Mouse (Mus musculus): ENCODE results near the gene Tas2r143. TPM values are rescaled to one million over a fixed set of nuclear protein-coding genes. Genes with fewer than 3 reads are reported as not detected.
A peak's percentile ranks its signal among the peaks of the same experiment; 100 is the strongest.

The Tas2r143 gene
- polyA plus RNA-seq, 1 experiment from 2014 or later, result not detected

DNA sequence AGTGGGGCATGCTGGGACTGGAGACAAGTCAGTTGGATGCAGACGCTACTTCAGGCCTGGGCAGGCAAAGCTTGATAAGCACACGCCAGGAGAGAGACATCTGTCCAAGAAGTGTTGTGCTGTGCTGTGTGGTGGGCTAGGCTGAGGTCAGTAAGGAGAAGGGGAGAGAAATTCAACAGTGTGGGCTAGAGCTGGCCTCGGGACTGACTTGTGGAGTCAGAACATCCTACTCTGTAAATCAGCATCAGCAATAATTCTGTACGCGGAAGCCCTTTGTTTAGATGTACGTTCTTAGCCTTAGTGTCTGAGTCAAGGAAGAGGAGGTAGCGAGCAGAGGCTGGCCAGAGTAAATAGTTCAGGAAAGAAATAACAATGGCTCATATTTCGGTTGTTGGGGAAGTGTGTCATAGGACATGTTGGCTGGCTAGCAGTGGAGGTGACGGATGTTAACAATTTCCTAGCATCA lies 18.1 kb upstream of the Tas2r143 start:
- no peak overlapping the region for H3K4me3 ChIP-seq (ENCODE audit: low read length)
- H3K4me1 ChIP-seq (ENCODE audit: control insufficient read depth, insufficient read depth, low read length), result peaks cover 16% of the 10 kb centered on the region
- peak overlapping the region; percentile 86 for H3K27ac ChIP-seq (ENCODE audit: low read length)
- no peaks in the 10 kb centered on the region for H3K27me3 ChIP-seq (ENCODE audit: control insufficient read depth, insufficient read depth, low read length)
- no peaks in the 10 kb centered on the region for H3K36me3 ChIP-seq (ENCODE audit: control insufficient read depth, insufficient read depth)
- WGBS, result 40% methylated on average over 9 of the region's 9 CpGs
- peak overlapping the region; percentile 41 for H3K9ac ChIP-seq (ENCODE audit: low read length)
- no peaks in the 10 kb centered on the region for H3K9me3 ChIP-seq (replicated peaks; ENCODE audit: control insufficient read depth, low read length)
- ATAC-seq (replicated peaks; ENCODE audit: extremely low read depth, insufficient read depth, low FRiP score), result peak; percentile 60
- peak overlapping the region; percentile 10; the same call in 1 of the 2 replicates for H3K4me2 ChIP-seq (ENCODE audit: low read depth, low read length)

DNA sequence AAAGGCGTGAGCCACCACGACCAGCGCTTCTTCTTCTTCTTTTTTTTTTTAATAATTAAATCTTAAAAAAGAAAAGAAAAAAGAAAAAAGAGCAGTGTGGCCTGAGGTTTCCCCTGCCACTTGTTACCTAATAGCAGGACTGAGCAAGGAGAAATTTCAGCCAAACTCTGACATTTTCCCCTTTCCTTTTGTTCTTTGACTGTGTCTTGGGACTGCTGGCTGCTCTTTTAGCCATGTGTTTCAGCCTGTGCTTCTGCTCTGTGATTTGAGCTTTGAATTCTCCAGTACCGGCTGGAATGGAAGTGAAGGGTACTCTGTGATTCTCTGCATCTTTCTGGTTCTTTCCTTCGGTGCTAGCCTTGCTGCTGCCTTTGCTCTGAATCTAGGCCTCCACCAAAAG lies 16.7 kb upstream of the Tas2r143 start:
- no peak overlapping the region for H3K4me2 ChIP-seq (ENCODE audit: low read depth, low read length)
- peaks cover 16% of the 10 kb centered on the region for H3K4me1 ChIP-seq (ENCODE audit: control insufficient read depth, insufficient read depth, low read length)
- no peaks in the 10 kb centered on the region for H3K9me3 ChIP-seq (replicated peaks; ENCODE audit: control insufficient read depth, low read length)
- no peaks in the 10 kb centered on the region for H3K36me3 ChIP-seq (ENCODE audit: control insufficient read depth, insufficient read depth)
- H3K27me3 ChIP-seq (ENCODE audit: control insufficient read depth, insufficient read depth, low read length), result no peaks in the 10 kb centered on the region
- H3K27ac ChIP-seq (ENCODE audit: low read length), result no peak overlapping the region
- 96% methylated on average over 5 of the region's 5 CpGs for WGBS
- no peak for ATAC-seq (replicated peaks; ENCODE audit: extremely low read depth, insufficient read depth, low FRiP score)
- H3K9ac ChIP-seq (ENCODE audit: low read length), result no peak overlapping the region
- H3K4me3 ChIP-seq (ENCODE audit: low read length), result no peak overlapping the region

DNA sequence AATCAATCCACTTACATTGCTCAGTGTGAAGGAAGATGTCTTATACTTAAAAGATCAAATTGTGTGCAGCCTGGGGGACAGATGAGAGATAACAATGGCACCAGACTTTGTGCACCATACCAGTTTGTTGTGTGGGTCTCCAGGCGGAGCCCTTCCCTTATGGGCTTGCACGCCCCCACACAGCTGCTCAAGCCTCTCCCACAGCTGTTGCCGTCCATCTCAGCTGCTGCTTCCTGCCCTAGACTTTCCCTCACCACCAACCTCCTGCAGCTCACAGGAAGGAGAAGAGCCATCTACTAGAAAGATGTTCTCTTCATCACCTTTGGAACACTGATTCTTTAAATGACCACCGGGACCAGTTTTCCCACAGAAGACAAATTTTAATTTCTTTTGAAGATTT lies 14.4 kb upstream of the Tas2r143 start:
- no peak; the same call in 1 of the 2 replicates for ATAC-seq (replicated peaks; ENCODE audit: extremely low read depth, insufficient read depth, low FRiP score)
- Histone ChIP-seq H3K4me1 (ENCODE audit: control insufficient read depth, insufficient read depth, low read length) (peaks cover 16% of the 10 kb centered on the region), H3K27ac (ENCODE audit: low read length) (no peak overlapping the region), H3K27me3 (ENCODE audit: control insufficient read depth, insufficient read depth, low read length) (no peaks in the 10 kb centered on the region), H3K9ac (ENCODE audit: low read length) (no peak overlapping the region), H3K36me3 (ENCODE audit: control insufficient read depth, insufficient read depth) (no peaks in the 10 kb centered on the region), H3K4me3 (ENCODE audit: low read length) (no peak overlapping the region), H3K9me3 (replicated peaks; ENCODE audit: control insufficient read depth, low read length) (no peaks in the 10 kb centered on the region), H3K4me2 (ENCODE audit: low read depth, low read length) (no peak overlapping the region)
- 69% methylated on average over 4 of the region's 4 CpGs for WGBS

DNA sequence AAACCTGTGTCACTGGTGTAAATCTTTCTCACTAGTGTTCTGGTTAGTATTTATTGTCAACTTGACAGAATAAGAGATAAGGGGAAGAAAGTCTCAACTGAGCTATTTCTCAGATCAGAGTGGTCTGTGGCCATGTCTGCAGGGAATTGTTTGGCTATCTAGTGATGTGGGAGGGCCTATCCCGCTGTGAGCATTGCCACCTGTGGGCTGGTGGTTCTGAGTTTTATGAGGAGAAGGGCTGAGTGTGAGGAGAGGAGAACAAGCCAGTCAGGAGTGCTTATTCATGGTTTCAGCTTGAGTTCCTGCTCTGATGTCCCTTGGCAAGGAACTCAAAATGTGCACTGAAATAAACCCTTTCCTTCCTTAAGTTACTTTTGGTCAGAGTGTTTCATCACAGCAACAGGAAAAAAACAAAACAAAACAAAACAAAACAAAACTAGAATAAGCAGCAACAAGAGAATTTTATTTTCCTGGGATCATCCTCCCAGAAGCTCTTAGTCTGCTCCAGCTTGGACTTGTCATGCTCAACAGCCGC lies 8.2 kb upstream of the Tas2r143 start:
- ATAC-seq (replicated peaks; ENCODE audit: extremely low read depth, insufficient read depth, low FRiP score), result 0 out of 2 replicates have a peak, but pooled peaks have one; percentile 11
- Histone ChIP-seq H3K4me2 (ENCODE audit: low read depth, low read length) (no peak overlapping the region), H3K27me3 (ENCODE audit: control insufficient read depth, insufficient read depth, low read length) (no peaks in the 10 kb centered on the region), H3K36me3 (ENCODE audit: control insufficient read depth, insufficient read depth) (no peaks in the 10 kb centered on the region), H3K9ac (ENCODE audit: low read length) (no peak overlapping the region), H3K9me3 (replicated peaks; ENCODE audit: control insufficient read depth, low read length) (no peaks in the 10 kb centered on the region), H3K4me3 (ENCODE audit: low read length) (no peak overlapping the region), H3K27ac (ENCODE audit: low read length) (peak overlapping the region; percentile 27), H3K4me1 (ENCODE audit: control insufficient read depth, insufficient read depth, low read length) (peaks cover 15% of the 10 kb centered on the region)
- 37% methylated on average over 2 of the region's 2 CpGs for WGBS

DNA sequence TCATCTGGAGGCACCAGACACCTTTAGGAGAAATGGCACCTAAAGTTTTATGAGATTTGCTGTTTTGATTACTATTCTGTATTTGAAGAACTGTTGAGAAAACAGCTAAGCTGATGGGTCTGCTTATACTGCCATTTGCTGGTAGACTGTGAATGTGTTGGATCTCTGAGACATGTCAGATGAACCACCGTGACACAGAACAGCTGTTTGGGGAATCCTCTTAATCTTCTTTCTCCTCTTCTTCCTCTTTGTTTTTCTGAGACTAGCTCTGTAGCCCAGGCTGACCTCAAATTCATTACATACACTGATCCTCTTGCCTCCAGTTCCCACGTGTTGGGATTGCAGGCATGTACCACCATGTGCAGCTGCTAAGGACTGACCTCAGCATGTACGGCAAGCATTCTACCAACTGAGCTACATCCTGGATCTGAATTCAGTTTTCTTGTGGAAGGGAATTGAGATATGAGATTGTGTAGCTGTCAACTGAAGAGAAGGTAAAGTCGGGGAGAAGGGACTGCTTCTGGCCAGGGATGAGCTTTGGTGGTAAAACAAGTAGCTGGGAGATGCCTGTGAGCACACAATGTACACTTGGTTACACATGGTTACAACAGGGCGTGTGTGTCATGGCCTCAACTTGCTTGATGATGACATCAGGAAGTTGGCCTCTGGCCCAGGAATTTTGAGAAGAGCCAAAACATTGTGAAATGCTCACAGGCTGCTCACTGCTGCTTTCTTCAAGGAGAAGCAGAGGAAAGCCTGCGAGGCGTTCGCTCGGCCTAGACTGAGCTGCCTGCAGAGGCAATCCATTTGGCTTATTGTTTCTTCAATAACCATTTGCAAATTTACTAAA lies 3.9 kb upstream of the Tas2r143 start:
- Histone ChIP-seq H3K4me3 (ENCODE audit: low read length) (no peak overlapping the region), H3K4me1 (ENCODE audit: control insufficient read depth, insufficient read depth, low read length) (peaks cover 15% of the 10 kb centered on the region), H3K9me3 (replicated peaks; ENCODE audit: control insufficient read depth, low read length) (no peaks in the 10 kb centered on the region), H3K9ac (ENCODE audit: low read length) (no peak overlapping the region), H3K27ac (ENCODE audit: low read length) (peak overlapping the region; percentile 37), H3K27me3 (ENCODE audit: control insufficient read depth, insufficient read depth, low read length) (no peaks in the 10 kb centered on the region), H3K36me3 (ENCODE audit: control insufficient read depth, insufficient read depth) (no peaks in the 10 kb centered on the region), H3K4me2 (ENCODE audit: low read depth, low read length) (no peak overlapping the region)
- ATAC-seq (replicated peaks; ENCODE audit: extremely low read depth, insufficient read depth, low FRiP score), result peak; percentile 89
- 46% methylated on average over 9 of the region's 9 CpGs for WGBS

DNA sequence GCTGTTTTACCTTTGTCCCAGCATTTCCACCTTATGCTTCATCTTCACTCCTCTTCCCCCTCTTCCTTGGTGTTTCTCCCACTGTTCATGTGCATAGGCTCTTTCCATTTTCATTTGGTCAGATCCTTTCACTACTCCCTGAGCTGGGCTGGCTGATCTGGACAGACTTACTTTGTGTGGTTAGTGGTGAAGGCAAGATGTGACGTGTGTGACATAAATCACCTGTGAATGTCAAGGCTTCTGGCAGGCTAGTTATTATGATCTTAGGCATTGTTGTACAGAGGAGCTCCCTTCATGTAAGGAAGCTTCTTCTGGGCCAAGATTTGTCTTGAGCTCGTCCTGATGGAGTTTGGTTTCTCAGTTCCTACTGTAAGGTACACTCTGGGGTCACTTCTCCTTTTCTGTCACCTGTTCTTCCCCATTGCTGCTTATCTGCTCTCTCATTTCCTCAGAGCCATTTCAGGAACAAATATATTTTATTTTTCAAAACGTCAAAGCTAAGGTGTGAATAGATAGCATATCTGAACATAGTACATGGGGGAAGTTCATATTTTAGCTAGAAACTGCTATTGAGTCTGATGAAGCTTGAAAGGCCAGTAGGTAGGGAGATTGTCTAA lies 2.9 kb upstream of the Tas2r143 start:
- Histone ChIP-seq H3K4me1 (ENCODE audit: control insufficient read depth, insufficient read depth, low read length) (peaks cover 10% of the 10 kb centered on the region), H3K4me3 (ENCODE audit: low read length) (no peak overlapping the region), H3K9me3 (replicated peaks; ENCODE audit: control insufficient read depth, low read length) (no peaks in the 10 kb centered on the region), H3K4me2 (ENCODE audit: low read depth, low read length) (no peak overlapping the region), H3K27ac (ENCODE audit: low read length) (no peak overlapping the region; the same call in 1 of the 2 replicates), H3K9ac (ENCODE audit: low read length) (no peak overlapping the region), H3K27me3 (ENCODE audit: control insufficient read depth, insufficient read depth, low read length) (no peaks in the 10 kb centered on the region), H3K36me3 (ENCODE audit: control insufficient read depth, insufficient read depth) (no peaks in the 10 kb centered on the region)
- 57% methylated on average over 3 of the region's 3 CpGs for WGBS
- no peak for ATAC-seq (replicated peaks; ENCODE audit: extremely low read depth, insufficient read depth, low FRiP score)

DNA sequence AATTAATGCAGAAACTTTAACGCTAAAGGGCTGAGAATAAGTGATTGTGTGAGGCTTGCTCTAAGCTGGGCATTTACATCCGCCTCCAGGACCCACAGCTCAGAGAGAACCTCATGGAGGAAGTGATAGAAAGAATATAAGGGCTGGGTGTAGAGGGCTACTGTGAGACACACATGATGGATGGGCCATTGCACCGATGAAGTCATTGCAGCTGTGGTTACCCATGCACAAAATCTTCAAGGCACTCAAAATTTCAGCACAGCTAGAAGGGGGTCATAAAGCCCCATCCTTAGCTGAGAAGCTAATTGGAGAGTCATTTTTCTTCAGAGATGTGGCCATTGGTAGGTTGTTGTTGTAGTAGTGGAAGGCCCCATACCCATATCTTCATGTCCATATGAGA lies 1.8 kb upstream of the Tas2r143 start:
- H3K4me3 ChIP-seq (ENCODE audit: low read length), result no peak overlapping the region
- WGBS, result 85% methylated on average over 3 of the region's 3 CpGs
- H3K27me3 ChIP-seq (ENCODE audit: control insufficient read depth, insufficient read depth, low read length), result no peaks in the 10 kb centered on the region
- ATAC-seq (replicated peaks; ENCODE audit: extremely low read depth, insufficient read depth, low FRiP score), result no peak
- no peaks in the 10 kb centered on the region for H3K9me3 ChIP-seq (replicated peaks; ENCODE audit: control insufficient read depth, low read length)
- no peaks in the 10 kb centered on the region for H3K36me3 ChIP-seq (ENCODE audit: control insufficient read depth, insufficient read depth)
- no peak overlapping the region for H3K27ac ChIP-seq (ENCODE audit: low read length)
- H3K4me2 ChIP-seq (ENCODE audit: low read depth, low read length), result no peak overlapping the region
- H3K4me1 ChIP-seq (ENCODE audit: control insufficient read depth, insufficient read depth, low read length), result peaks cover 8% of the 10 kb centered on the region
- no peak overlapping the region for H3K9ac ChIP-seq (ENCODE audit: low read length)

DNA sequence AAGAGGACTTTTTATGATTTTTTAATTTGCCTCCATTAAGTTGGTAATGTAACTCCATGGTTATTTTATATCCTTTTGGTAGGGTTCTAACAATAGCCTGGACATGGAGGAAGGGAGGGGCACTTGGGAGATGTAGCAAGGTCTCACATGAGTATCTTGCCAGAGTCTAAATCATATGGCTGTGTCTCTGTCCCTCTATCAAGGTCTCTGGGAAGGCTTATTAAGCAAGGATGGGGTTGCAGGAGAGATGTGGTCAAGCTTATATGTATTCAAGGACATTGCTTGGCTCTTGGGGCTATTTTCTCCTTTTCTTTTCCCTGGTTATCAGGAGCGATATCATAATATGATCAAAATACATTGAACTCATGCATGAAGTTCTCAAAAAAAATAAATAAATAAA lies 1.0 kb upstream of the Tas2r143 start:
- 89% methylated on average over 1 of the region's 1 CpGs for WGBS
- Histone ChIP-seq H3K27ac (ENCODE audit: low read length) (no peak overlapping the region), H3K4me3 (ENCODE audit: low read length) (no peak overlapping the region), H3K9me3 (replicated peaks; ENCODE audit: control insufficient read depth, low read length) (no peaks in the 10 kb centered on the region), H3K4me2 (ENCODE audit: low read depth, low read length) (no peak overlapping the region), H3K27me3 (ENCODE audit: control insufficient read depth, insufficient read depth, low read length) (no peaks in the 10 kb centered on the region), H3K4me1 (ENCODE audit: control insufficient read depth, insufficient read depth, low read length) (peaks cover 8% of the 10 kb centered on the region), H3K36me3 (ENCODE audit: control insufficient read depth, insufficient read depth) (no peaks in the 10 kb centered on the region), H3K9ac (ENCODE audit: low read length) (no peak overlapping the region)
- ATAC-seq (replicated peaks; ENCODE audit: extremely low read depth, insufficient read depth, low FRiP score), result no peak

DNA sequence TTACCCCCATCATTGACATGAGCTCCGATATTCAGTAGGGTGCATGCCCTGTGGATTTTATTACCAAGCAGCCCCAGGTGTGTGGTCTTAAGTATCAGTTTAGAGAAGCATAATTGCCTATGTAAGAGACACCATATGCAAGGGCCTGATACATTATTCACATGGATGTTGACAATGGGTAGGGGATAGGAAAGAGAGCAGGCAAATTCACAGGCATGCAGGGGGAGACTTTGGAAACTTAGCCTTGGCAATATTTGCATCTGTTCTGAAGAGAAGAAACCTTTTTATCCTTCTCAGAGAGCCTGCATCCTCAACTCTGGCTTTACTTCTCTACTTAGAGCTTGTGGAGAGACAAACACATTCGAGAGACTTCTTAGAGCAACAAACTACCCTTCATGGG lies 5.1 kb downstream of the Tas2r143 start, which contains the start of gene Tas2r135:
Gene Tas2r135, plus strand, starts transcription at position 301 of the 400 bp plus-strand sequence.
- Histone ChIP-seq H3K4me1 (ENCODE audit: control insufficient read depth, insufficient read depth, low read length) (peaks cover 3% of the 10 kb centered on the region; the same call in 1 of the 2 replicates), H3K9ac (ENCODE audit: low read length) (no peak within 1 kb of the TSS), H3K27me3 (ENCODE audit: control insufficient read depth, insufficient read depth, low read length) (no peaks in the 10 kb centered on the region), H3K4me3 (ENCODE audit: low read length) (no peak within 1 kb of the TSS), H3K9me3 (replicated peaks; ENCODE audit: control insufficient read depth, low read length) (no peaks in the 10 kb centered on the region), H3K4me2 (ENCODE audit: low read depth, low read length) (no peak within 1 kb of the TSS), H3K36me3 (ENCODE audit: control insufficient read depth, insufficient read depth) (no peaks in the 10 kb centered on the region), H3K27ac (ENCODE audit: low read length) (no peak within 1 kb of the TSS)
- ATAC-seq (replicated peaks; ENCODE audit: extremely low read depth, insufficient read depth, low FRiP score), result no peak
- 77% methylated on average over 2 of the region's 2 CpGs for WGBS
